Mouse (Mus musculus) CH12.LX (cell line): Measurements from ENCODE around the gene Tmem62.
A peak's percentile ranks its signal among the peaks of the same experiment; 100 is the strongest.

ENCODE experiments used
- MAFK ChIP-seq: IDR thresholded peaks from 2 replicates; pipeline ENCODE4 v1.6.1; 2011; ENCODE audit warnings: low read length, improper control_type of control experiment; ENCODE audit not compliant: insufficient replicate concordance
- TCF12 ChIP-seq: IDR thresholded peaks from 2 replicates; pipeline ENCODE4 v1.6.1; 2014; ENCODE audit warnings: low read depth, mild to moderate bottlenecking, inconsistent platforms, low read length, improper control_type of control experiment

DNA sequence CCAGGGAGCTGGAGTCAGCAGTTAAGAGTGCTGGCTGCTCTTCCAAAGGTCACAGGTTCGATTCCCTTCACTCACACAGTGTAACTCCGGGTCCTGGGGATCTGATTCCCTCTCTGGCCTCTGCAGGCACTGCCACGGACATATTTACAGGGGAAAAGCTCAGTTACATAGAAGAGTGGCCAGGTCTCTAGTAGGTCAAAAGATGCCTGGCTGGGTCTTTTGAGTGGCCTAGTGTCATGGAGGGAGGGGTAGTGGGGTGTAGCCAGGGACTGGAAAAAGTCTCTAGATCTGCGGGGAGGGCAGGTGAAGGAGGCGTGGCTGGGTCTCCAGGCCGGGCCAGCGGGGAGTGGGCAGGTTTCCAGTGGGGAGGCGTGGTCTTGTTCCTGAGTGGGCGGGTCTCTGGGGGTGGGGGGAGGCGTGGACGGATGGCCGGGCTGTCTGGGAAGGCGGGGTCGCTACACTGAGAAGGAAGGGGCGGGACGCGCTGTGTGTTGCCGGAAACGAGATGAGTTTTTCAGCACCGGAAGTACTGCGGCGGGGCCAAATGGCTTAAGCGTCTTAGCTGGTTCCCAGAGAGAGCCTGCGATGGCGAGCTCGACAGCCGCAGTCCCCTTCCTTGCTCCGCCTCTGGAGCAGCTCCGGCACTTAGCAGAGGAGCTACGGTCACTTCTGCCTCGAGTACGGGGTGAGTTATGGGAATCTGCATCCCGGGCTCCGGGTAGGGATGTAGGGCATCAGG, 31.3 kb downstream of the Tmem62 start, which contains the start of gene Ccndbp1:
- no peak for TF ChIP-seq MAFK
- TF ChIP-seq TCF12 = peak; percentile 75
